Mouse (Mus musculus) embryonic facial prominence, embryonic 12.5 days (tissue): ENCODE measurements around the gene Nckap5. TPM values are rescaled to one million over a fixed set of nuclear protein-coding genes. Genes with fewer than 3 reads are reported as not detected.
"Not testable (repeated sequence)": the region's sequence is repeated elsewhere in the genome, so short reads cannot be mapped to it uniquely, and the experiment has no call there.

Experiments
- ATAC-seq: fragments of 200-750 bp; cut with Nextera tagmentation; 2 replicates; pipeline ENCODE4 v1.8.0; 2017; ENCODE audit not compliant: insufficient number of reproducible peaks, insufficient read depth, low FRiP score, low TSS enrichment
- H3K27ac ChIP-seq: fragments of 300-500 bp; sonication (generic); 2 replicates; pipeline ENCODE4 v1.5.1; 2016; ENCODE audit warnings: mild to moderate bottlenecking
- H3K27me3 ChIP-seq: fragments of 300-500 bp; sonication (generic); 2 replicates; pipeline ENCODE4 v1.6.1; 2016; ENCODE audit warnings: mild to moderate bottlenecking, moderate library complexity
- H3K36me3 ChIP-seq: fragments of 300-500 bp; sonication (generic); 2 replicates; pipeline ENCODE4 v1.6.1; 2016; ENCODE audit warnings: mild to moderate bottlenecking
- H3K4me1 ChIP-seq: fragments of 300-500 bp; sonication (generic); 2 replicates; pipeline ENCODE4 v1.6.1; 2016
- H3K4me2 ChIP-seq: fragments of 300-500 bp; sonication (generic); replicated peaks from 2 replicates; pipeline ENCODE4 v1.6.1; 2016; ENCODE audit warnings: mild to moderate bottlenecking, moderate library complexity
- H3K4me3 ChIP-seq: fragments of 300-500 bp; sonication (generic); 2 replicates; pipeline ENCODE4 v1.5.1; 2016; ENCODE audit warnings: mild to moderate bottlenecking
- H3K9ac ChIP-seq: fragments of 300-500 bp; sonication (generic); 2 replicates; pipeline ENCODE4 v1.6.1; 2016; ENCODE audit warnings: mild to moderate bottlenecking, moderate library complexity
- H3K9me3 ChIP-seq: fragments of 300-500 bp; sonication (generic); 2 replicates; pipeline ENCODE4 v1.6.1; 2016; ENCODE audit warnings: mild to moderate bottlenecking, moderate library complexity
- WGBS: fragments of 180-500 bp; shearing (Covaris S2); methylation state at CpG from one replicate; pipeline ENCODE4 v1.1.7; 2016; 5-methylcytosine and 5-hydroxymethylcytosine counted together
- polyA plus RNA-seq: library from polyadenylated mRNA; unstranded; fragments of >200 nt; fragmentation: Nextera tagmentation; extraction: Ambion mirVana; gene quantifications from 2 replicates; pipeline ENCODE4 v1.2.1, GENCODE M21; 2016

Nckap5 gene
- polyA plus RNA-seq, 1 experiment from 2014 or later, result 8.2 TPM

- ATAC-seq, result no peak
- WGBS, result 75% methylated on average over 6 of the region's 6 CpGs
- Histone ChIP-seq H3K9me3 (no peaks in the 10 kb centered on the region), H3K27ac (no peak overlapping the region), H3K4me1 (peaks cover 6% of the 10 kb centered on the region), H3K4me2 (no peak overlapping the region), H3K4me3 (no peak overlapping the region), H3K36me3 (no peaks in the 10 kb centered on the region), H3K9ac (no peak overlapping the region), H3K27me3 (no peaks in the 10 kb centered on the region)
These were observed 8.4 kb downstream of the Nckap5 start for GRCm38 (mm10) chr1:126822246-126822645.

GRCm38 (mm10) chr1:126817381-126818034 lies 13.1 kb downstream of the Nckap5 start:
- Histone ChIP-seq H3K36me3 (no peaks in the 10 kb centered on the region), H3K27me3 (no peaks in the 10 kb centered on the region), H3K4me2 (no peak overlapping the region), H3K4me1 (peaks cover 8% of the 10 kb centered on the region), H3K27ac (no peak overlapping the region), H3K9me3 (no peaks in the 10 kb centered on the region), H3K9ac (no peak overlapping the region), H3K4me3 (no peak overlapping the region)
- WGBS, result 33% methylated on average over 9 of the region's 9 CpGs
- ATAC-seq, result peak; percentile 73

- no peak for ATAC-seq
- Histone ChIP-seq H3K27me3 (no peaks in the 10 kb centered on the region), H3K4me3 (no peak overlapping the region), H3K9me3 (no peaks in the 10 kb centered on the region), H3K27ac (no peak overlapping the region), H3K4me1 (no peaks in the 10 kb centered on the region), H3K9ac (no peak overlapping the region), H3K4me2 (no peak overlapping the region), H3K36me3 (no peaks in the 10 kb centered on the region)
- whole genome bisulfite sequencing, result 74% methylated on average over 3 of the region's 3 CpGs
These were observed 23.5 kb downstream of the Nckap5 start for GRCm38 (mm10) chr1:126806994-126807611.

GRCm38 (mm10) chr1:126806548-126806947 lies 24.1 kb downstream of the Nckap5 start:
- ATAC-seq, result no peak
- Histone ChIP-seq H3K9ac (no peak overlapping the region), H3K36me3 (no peaks in the 10 kb centered on the region), H3K4me1 (no peaks in the 10 kb centered on the region), H3K4me2 (no peak overlapping the region), H3K4me3 (no peak overlapping the region), H3K27me3 (no peaks in the 10 kb centered on the region), H3K9me3 (no peaks in the 10 kb centered on the region), H3K27ac (no peak overlapping the region)
- WGBS, result 66% methylated on average over 7 of the region's 7 CpGs

GRCm38 (mm10) chr1:126802405-126802804 lies 28.2 kb downstream of the Nckap5 start:
- Histone ChIP-seq H3K9ac (no peak overlapping the region), H3K4me3 (no peak overlapping the region), H3K27me3 (no peaks in the 10 kb centered on the region), H3K36me3 (no peaks in the 10 kb centered on the region), H3K27ac (no peak overlapping the region), H3K4me2 (no peak overlapping the region), H3K9me3 (no peaks in the 10 kb centered on the region), H3K4me1 (no peaks in the 10 kb centered on the region)
- WGBS, result 79% methylated on average over 3 of the region's 3 CpGs
- ATAC-seq, result no peak

- WGBS, result 72% methylated on average over 8 of the region's 8 CpGs
- no peak overlapping the region for H3K27ac ChIP-seq
- H3K4me2 ChIP-seq, result no peak overlapping the region
- H3K27me3 ChIP-seq, result no peaks in the 10 kb centered on the region
- ATAC-seq, result no peak
- H3K4me1 ChIP-seq, result no peaks in the 10 kb centered on the region
- H3K4me3 ChIP-seq, result no peak overlapping the region
- H3K36me3 ChIP-seq, result no peaks in the 10 kb centered on the region
- H3K9ac ChIP-seq, result no peak overlapping the region
- H3K9me3 ChIP-seq, result no peaks in the 10 kb centered on the region
These were observed 28.9 kb downstream of the Nckap5 start for GRCm38 (mm10) chr1:126801706-126802105.

GRCm38 (mm10) chr1:126799379-126799798 lies 31.2 kb downstream of the Nckap5 start:
- peak; percentile 56; the same call in 1 of the 2 replicates for ATAC-seq
- no peak overlapping the region for H3K4me3 ChIP-seq
- 63% methylated on average over 11 of the region's 11 CpGs for WGBS
- no peak overlapping the region for H3K9ac ChIP-seq
- H3K27me3 ChIP-seq, result no peaks in the 10 kb centered on the region
- no peaks in the 10 kb centered on the region for H3K9me3 ChIP-seq
- no peak overlapping the region for H3K27ac ChIP-seq
- H3K4me1 ChIP-seq, result no peaks in the 10 kb centered on the region
- H3K4me2 ChIP-seq, result no peak overlapping the region
- H3K36me3 ChIP-seq, result no peaks in the 10 kb centered on the region

GRCm38 (mm10) chr1:126780354-126780941 lies 50.2 kb downstream of the Nckap5 start:
- H3K27me3 ChIP-seq, H3K9me3 ChIP-seq, H3K27ac ChIP-seq, H3K9ac ChIP-seq, ATAC-seq, H3K4me2 ChIP-seq, H3K36me3 ChIP-seq, H3K4me1 ChIP-seq, H3K4me3 ChIP-seq: not testable (repeated sequence)
- no CpG with 5 or more reads among the region's 2 CpGs for WGBS

GRCm38 (mm10) chr1:126773947-126774346 lies 56.7 kb downstream of the Nckap5 start:
- H3K9ac ChIP-seq, H3K36me3 ChIP-seq, H3K4me2 ChIP-seq, ATAC-seq, H3K9me3 ChIP-seq, H3K27me3 ChIP-seq, H3K27ac ChIP-seq, H3K4me3 ChIP-seq, H3K4me1 ChIP-seq: not testable (repeated sequence)
- WGBS, result no CpG with 5 or more reads among the region's 6 CpGs

GRCm38 (mm10) chr1:126766971-126767370 lies 63.6 kb downstream of the Nckap5 start:
- no peak overlapping the region for H3K27ac ChIP-seq
- H3K27me3 ChIP-seq, result no peaks in the 10 kb centered on the region
- H3K4me1 ChIP-seq, result no peaks in the 10 kb centered on the region
- H3K9me3 ChIP-seq, result no peaks in the 10 kb centered on the region
- WGBS, result 60% methylated on average over 1 of the region's 1 CpGs
- no peaks in the 10 kb centered on the region for H3K36me3 ChIP-seq
- H3K9ac ChIP-seq, result no peak overlapping the region
- ATAC-seq, result no peak
- H3K4me2 ChIP-seq, result no peak overlapping the region
- H3K4me3 ChIP-seq, result no peak overlapping the region

- H3K4me2 ChIP-seq, result no peak overlapping the region
These were observed 65.0 kb downstream of the Nckap5 start for GRCm38 (mm10) chr1:126765506-126766170.

GRCm38 (mm10) chr1:126764201-126764600 lies 66.4 kb downstream of the Nckap5 start:
- H3K27ac ChIP-seq, result no peak overlapping the region
- H3K9me3 ChIP-seq, result no peaks in the 10 kb centered on the region
- no peaks in the 10 kb centered on the region for H3K36me3 ChIP-seq
- H3K9ac ChIP-seq, result no peak overlapping the region
- H3K27me3 ChIP-seq, result no peaks in the 10 kb centered on the region
- ATAC-seq, result no peak
- WGBS, result 52% methylated on average over 3 of the region's 3 CpGs
- H3K4me3 ChIP-seq, result no peak overlapping the region
- H3K4me2 ChIP-seq, result no peak overlapping the region
- H3K4me1 ChIP-seq, result peaks cover 3% of the 10 kb centered on the region; the same call in 1 of the 2 replicates

More at GRCm38 (mm10) chr1:126765506-126766170, 65.0 kb downstream of the Nckap5 start:
- Histone ChIP-seq H3K4me3 (no peak overlapping the region), H3K9ac (no peak overlapping the region), H3K27ac (no peak overlapping the region), H3K4me1 (peaks cover 3% of the 10 kb centered on the region; the same call in 1 of the 2 replicates), H3K36me3 (no peaks in the 10 kb centered on the region), H3K27me3 (no peaks in the 10 kb centered on the region), H3K9me3 (no peaks in the 10 kb centered on the region)
- ATAC-seq, result no peak
- 47% methylated on average over 6 of the region's 6 CpGs for WGBS
